Mouse (Mus musculus): Measurements from ENCODE around the gene Gm4778. TPM values are rescaled to one million over a fixed set of nuclear protein-coding genes. Genes with fewer than 3 reads are reported as not detected.
"Not testable (repeated sequence)": the region's sequence is repeated elsewhere in the genome, so short reads cannot be mapped to it uniquely, and the experiment has no call there.

Gene Gm4778
- polyA plus RNA-seq (2016; fragmentation: Nextera tagmentation; extraction: Ambion mirVana) = not detected in 2 replicates

- WGBS = 91% methylated on average over 1 of the region's 1 CpGs
- not testable (repeated sequence) for H3K9me3 ChIP-seq
These were observed at the start of gene Gm4778 for GRCm38 (mm10) chr3:94263736-94264135. Gene Gm4778, plus strand, starts transcription at chr3:94264036.

GRCm38 (mm10) chr3:94260598-94260997, 3.2 kb upstream of the Gm4778 start:
- H3K27ac ChIP-seq = no peak overlapping the region
- no peak overlapping the region for H3K4me2 ChIP-seq
- 41% methylated on average over 6 of the region's 6 CpGs for WGBS
- no peaks in the 10 kb centered on the region for H3K9me3 ChIP-seq
- H3K4me3 ChIP-seq (replicated peaks) = no peak overlapping the region
- no peaks in the 10 kb centered on the region for H3K4me1 ChIP-seq (replicated peaks)
- no peak overlapping the region for H3K9ac ChIP-seq (replicated peaks)
- H3K27me3 ChIP-seq = no peaks in the 10 kb centered on the region
- ATAC-seq (ENCODE audit: insufficient number of reproducible peaks, insufficient read depth, low FRiP score, low TSS enrichment, low read depth) = no peak
- no peaks in the 10 kb centered on the region for H3K36me3 ChIP-seq

More at GRCm38 (mm10) chr3:94263736-94264135, at the start of gene Gm4778:
- not testable (repeated sequence) for H3K27me3 ChIP-seq; H3K27ac ChIP-seq; ATAC-seq (ENCODE audit: insufficient number of reproducible peaks, insufficient read depth, low FRiP score, low TSS enrichment, low read depth); H3K36me3 ChIP-seq; H3K4me1 ChIP-seq (replicated peaks); H3K4me3 ChIP-seq (replicated peaks); H3K9ac ChIP-seq (replicated peaks); H3K4me2 ChIP-seq

- H3K36me3 ChIP-seq = no peaks in the 10 kb centered on the region
- no peak overlapping the region for H3K4me3 ChIP-seq (replicated peaks)
- no peak overlapping the region for H3K9ac ChIP-seq (replicated peaks)
- H3K4me1 ChIP-seq (replicated peaks) = no peaks in the 10 kb centered on the region
- H3K27me3 ChIP-seq = no peaks in the 10 kb centered on the region
- no peak overlapping the region for H3K27ac ChIP-seq
- ATAC-seq (ENCODE audit: insufficient number of reproducible peaks, insufficient read depth, low FRiP score, low TSS enrichment, low read depth) = no peak
- no peaks in the 10 kb centered on the region for H3K9me3 ChIP-seq
- WGBS = 87% methylated on average over 11 of the region's 11 CpGs
- no peak overlapping the region for H3K4me2 ChIP-seq
These were observed 12.2 kb downstream of the Gm4778 start for GRCm38 (mm10) chr3:94275991-94276390.

GRCm38 (mm10) chr3:94305457-94305856, 41.6 kb downstream of the Gm4778 start:
- WGBS = 87% methylated on average over 1 of the region's 1 CpGs
- Histone ChIP-seq H3K27me3 (no peaks in the 10 kb centered on the region), H3K4me1 (replicated peaks) (no peaks in the 10 kb centered on the region), H3K9me3 (no peaks in the 10 kb centered on the region), H3K27ac (no peak overlapping the region), H3K36me3 (no peaks in the 10 kb centered on the region), H3K4me2 (no peak overlapping the region), H3K4me3 (replicated peaks) (no peak overlapping the region), H3K9ac (replicated peaks) (no peak overlapping the region)
- ATAC-seq (ENCODE audit: insufficient number of reproducible peaks, insufficient read depth, low FRiP score, low TSS enrichment, low read depth) = no peak

GRCm38 (mm10) chr3:94306975-94307374, 43.1 kb downstream of the Gm4778 start:
- Histone ChIP-seq H3K27ac (no peak overlapping the region), H3K36me3 (no peaks in the 10 kb centered on the region), H3K9ac (replicated peaks) (no peak overlapping the region), H3K4me3 (replicated peaks) (no peak overlapping the region), H3K27me3 (no peaks in the 10 kb centered on the region), H3K4me1 (replicated peaks) (0 out of 2 replicates have a peak, but pooled peaks cover 6% of the 10 kb centered on the region), H3K9me3 (no peaks in the 10 kb centered on the region), H3K4me2 (no peak overlapping the region)
- no peak for ATAC-seq (ENCODE audit: insufficient number of reproducible peaks, insufficient read depth, low FRiP score, low TSS enrichment, low read depth)

GRCm38 (mm10) chr3:94309633-94310363, 46.0 kb downstream of the Gm4778 start, which contains the start of gene Them4:
Gene Them4, plus strand, starts transcription at chr3:94310089.
- Histone ChIP-seq H3K9ac (replicated peaks) (peak within 1 kb of the TSS; percentile 67), H3K4me1 (replicated peaks) (0 out of 2 replicates have a peak, but pooled peaks cover 6% of the 10 kb centered on the region), H3K4me2 (peak within 1 kb of the TSS; percentile 59), H3K36me3 (no peaks in the 10 kb centered on the region), H3K4me3 (replicated peaks) (peak within 1 kb of the TSS; percentile 55), H3K27me3 (no peaks in the 10 kb centered on the region), H3K27ac (peak within 1 kb of the TSS; percentile 84), H3K9me3 (no peaks in the 10 kb centered on the region)
- WGBS = 3% methylated on average over 47 of the region's 47 CpGs
- peak; percentile 99 for ATAC-seq (ENCODE audit: insufficient number of reproducible peaks, insufficient read depth, low FRiP score, low TSS enrichment, low read depth)

GRCm38 (mm10) chr3:94310491-94310890, 46.7 kb downstream of the Gm4778 start:
- WGBS = 49% methylated on average over 7 of the region's 7 CpGs
- ATAC-seq (ENCODE audit: insufficient number of reproducible peaks, insufficient read depth, low FRiP score, low TSS enrichment, low read depth) = no peak

GRCm38 (mm10) chr3:94310911-94311310, 47.1 kb downstream of the Gm4778 start:
- Histone ChIP-seq H3K4me2 (peak overlapping the region; percentile 59), H3K9me3 (no peaks in the 10 kb centered on the region), H3K27ac (no peak overlapping the region), H3K9ac (replicated peaks) (no peak overlapping the region), H3K27me3 (no peaks in the 10 kb centered on the region), H3K4me1 (replicated peaks) (0 out of 2 replicates have a peak, but pooled peaks cover 6% of the 10 kb centered on the region), H3K4me3 (replicated peaks) (peak overlapping the region; percentile 55), H3K36me3 (no peaks in the 10 kb centered on the region)
- WGBS = 66% methylated on average over 6 of the region's 6 CpGs
- ATAC-seq (ENCODE audit: insufficient number of reproducible peaks, insufficient read depth, low FRiP score, low TSS enrichment, low read depth) = no peak

More at GRCm38 (mm10) chr3:94310491-94310890, 46.7 kb downstream of the Gm4778 start:
- Histone ChIP-seq H3K27ac (peak overlapping the region; percentile 84), H3K9me3 (no peaks in the 10 kb centered on the region), H3K4me1 (replicated peaks) (0 out of 2 replicates have a peak, but pooled peaks cover 6% of the 10 kb centered on the region), H3K4me3 (replicated peaks) (peak overlapping the region; percentile 55), H3K27me3 (no peaks in the 10 kb centered on the region), H3K36me3 (no peaks in the 10 kb centered on the region), H3K9ac (replicated peaks) (peak overlapping the region; percentile 67), H3K4me2 (peak overlapping the region; percentile 59)

GRCm38 (mm10) chr3:94311376-94311775, 47.5 kb downstream of the Gm4778 start:
- Histone ChIP-seq H3K27ac (no peak overlapping the region), H3K27me3 (no peaks in the 10 kb centered on the region), H3K4me3 (replicated peaks) (no peak overlapping the region), H3K4me2 (no peak overlapping the region), H3K4me1 (replicated peaks) (0 out of 2 replicates have a peak, but pooled peaks cover 6% of the 10 kb centered on the region), H3K36me3 (no peaks in the 10 kb centered on the region), H3K9ac (replicated peaks) (no peak overlapping the region), H3K9me3 (no peaks in the 10 kb centered on the region)
- WGBS = 79% methylated on average over 4 of the region's 4 CpGs
- no peak for ATAC-seq (ENCODE audit: insufficient number of reproducible peaks, insufficient read depth, low FRiP score, low TSS enrichment, low read depth)

Other genes with a start within 250 kb of the Gm4778 start
- gene Gm9125, start 209.2 kb upstream of the Gm4778 start, polyA plus RNA-seq (2016; fragmentation: Nextera tagmentation; extraction: Ambion mirVana) = not detected in 2 replicates
- not detected in 2 replicates for gene Gm10697, start 191.4 kb upstream of the Gm4778 start, polyA plus RNA-seq (2016; fragmentation: Nextera tagmentation; extraction: Ambion mirVana)
- gene Gm10696, start 85.8 kb upstream of the Gm4778 start, polyA plus RNA-seq (2016; fragmentation: Nextera tagmentation; extraction: Ambion mirVana) = not detected in 2 replicates
- not detected in 2 replicates for gene Gm5286, start 67.3 kb upstream of the Gm4778 start, polyA plus RNA-seq (2016; fragmentation: Nextera tagmentation; extraction: Ambion mirVana)
- gene Them4, start 46.1 kb downstream of the Gm4778 start, polyA plus RNA-seq (2016; fragmentation: Nextera tagmentation; extraction: Ambion mirVana) = 9.1 and 10.1 TPM in 2 replicates
- 0.28 TPM in 1 of 2 replicates, not detected in the other for gene Them5, start 78.1 kb downstream of the Gm4778 start, polyA plus RNA-seq (2016; fragmentation: Nextera tagmentation; extraction: Ambion mirVana)
- gene C2cd4d, start 98.4 kb downstream of the Gm4778 start, polyA plus RNA-seq (2016; fragmentation: Nextera tagmentation; extraction: Ambion mirVana) = 2.0 and 2.1 TPM in 2 replicates
- 1.1 TPM in 2 replicates for gene Rorc, start 108.8 kb downstream of the Gm4778 start, polyA plus RNA-seq (2016; fragmentation: Nextera tagmentation; extraction: Ambion mirVana)
- 0.09 TPM in 1 of 2 replicates, not detected in the other for gene Lingo4, start 134.5 kb downstream of the Gm4778 start, polyA plus RNA-seq (2016; fragmentation: Nextera tagmentation; extraction: Ambion mirVana)
- 8.5 and 8.6 TPM in 2 replicates for gene Tdrkh, start 149.2 kb downstream of the Gm4778 start, polyA plus RNA-seq (2016; fragmentation: Nextera tagmentation; extraction: Ambion mirVana)
- 69.3 and 69.9 TPM in 2 replicates for gene Mrpl9, start 179.3 kb downstream of the Gm4778 start, polyA plus RNA-seq (2016; fragmentation: Nextera tagmentation; extraction: Ambion mirVana)
- gene Oaz3, start 179.9 kb downstream of the Gm4778 start, polyA plus RNA-seq (2016; fragmentation: Nextera tagmentation; extraction: Ambion mirVana) = 0.33 and 0.34 TPM in 2 replicates
- gene Celf3, start 214.3 kb downstream of the Gm4778 start, polyA plus RNA-seq (2016; fragmentation: Nextera tagmentation; extraction: Ambion mirVana) = 2.2 and 2.7 TPM in 2 replicates
- 1.1 and 2.8 TPM in 2 replicates for gene Riiad1, start 216.3 kb downstream of the Gm4778 start, polyA plus RNA-seq (2016; fragmentation: Nextera tagmentation; extraction: Ambion mirVana)

Data from limb, embryonic 12.5 days (tissue).